Mouse (Mus musculus) right cerebral cortex, postnatal 25 days (tissue): ENCODE measurements around the gene Gm20388.

Experiments used
- DNase-seq: peaks from one replicate; pipeline ENCODE4 v3.0.0; 2022

The Gm20388 gene

DNA sequence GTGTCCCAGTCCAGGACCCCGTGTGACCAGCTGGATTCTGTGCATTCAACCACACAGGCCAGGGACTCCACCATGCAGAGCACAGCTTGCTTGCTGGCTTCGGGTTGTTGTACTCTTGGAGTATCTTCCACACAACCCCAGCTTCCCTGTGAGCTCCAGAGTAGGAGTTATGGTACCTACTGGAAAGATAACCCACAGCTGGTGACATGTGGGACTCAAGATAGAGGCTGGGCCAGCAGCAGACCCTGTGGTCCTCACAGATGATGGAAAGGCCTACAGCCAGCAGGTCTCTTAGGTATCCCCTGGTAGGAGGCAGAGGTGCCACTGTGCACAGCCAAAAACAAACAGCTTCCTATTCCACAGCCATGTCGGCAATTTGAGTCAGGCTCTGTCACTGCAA, 2800.8 kb downstream of the Gm20388 start:
- DNase-seq = no peak

DNA sequence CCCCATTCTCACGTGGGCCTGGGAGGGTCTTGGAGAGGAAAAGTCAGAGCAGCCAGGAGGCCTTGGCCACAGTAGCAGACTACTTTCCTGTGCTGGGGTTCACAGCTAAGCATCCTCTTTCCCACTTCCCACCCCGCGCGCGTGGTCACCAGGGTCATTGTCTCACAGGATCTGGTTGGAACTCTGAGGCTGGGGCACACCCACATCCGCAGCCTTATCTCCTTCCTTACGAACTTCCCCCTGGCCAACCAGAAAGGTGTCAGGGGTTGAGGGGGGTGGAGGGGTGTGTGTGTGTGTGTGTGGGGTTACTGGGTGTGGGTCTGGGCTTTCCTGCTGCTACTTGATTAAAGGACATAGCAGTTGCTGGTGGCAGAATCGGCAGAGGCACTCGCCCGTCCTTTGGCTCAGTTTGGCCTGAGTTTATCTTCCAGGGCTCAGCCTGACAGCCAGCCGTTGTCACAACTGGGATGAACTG, 2801.3 kb downstream of the Gm20388 start:
- DNase-seq = no peak

GRCm38 (mm10) chr8:122712411-122713156, 2801.9 kb downstream of the Gm20388 start:
- no peak for DNase-seq

DNA sequence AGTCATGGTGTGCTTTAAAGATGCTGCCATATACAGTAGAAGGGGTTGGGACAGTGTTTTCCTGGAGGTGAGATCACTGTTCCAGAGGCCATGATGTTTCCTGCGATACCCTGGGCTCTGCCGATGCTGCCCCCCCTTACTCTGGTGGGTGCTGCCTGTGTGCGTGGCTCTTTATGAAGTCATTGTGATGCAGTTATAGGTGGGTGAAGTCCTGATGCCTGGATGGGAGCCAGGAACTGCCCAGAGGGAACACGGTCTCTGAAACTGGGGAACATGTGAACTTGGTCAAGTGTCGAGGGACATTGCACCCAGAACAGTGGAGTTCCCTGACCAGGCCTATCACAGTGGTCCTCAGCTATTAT, 2802.5 kb downstream of the Gm20388 start:
- DNase-seq = no peak

DNA sequence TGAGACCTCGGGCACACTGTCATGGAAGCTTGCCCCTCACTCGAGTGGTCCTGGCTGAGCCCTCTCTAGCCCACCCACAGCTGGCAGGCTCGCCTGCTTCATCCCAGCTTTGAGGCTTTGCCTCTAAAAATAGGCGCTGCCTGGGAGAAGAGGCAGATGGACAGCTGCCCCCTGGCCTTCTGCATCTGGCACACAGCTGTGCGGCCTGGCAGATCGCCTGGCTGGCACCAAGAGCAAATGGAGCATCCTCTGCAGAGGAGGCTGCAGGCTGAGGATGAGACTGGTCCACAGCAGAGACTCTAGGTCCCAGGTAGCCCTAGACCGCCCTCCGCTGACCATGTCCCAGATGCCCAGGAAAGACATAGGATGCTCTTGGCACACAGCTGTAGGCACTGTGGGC, 2805.9 kb downstream of the Gm20388 start:
- no peak for DNase-seq

DNA sequence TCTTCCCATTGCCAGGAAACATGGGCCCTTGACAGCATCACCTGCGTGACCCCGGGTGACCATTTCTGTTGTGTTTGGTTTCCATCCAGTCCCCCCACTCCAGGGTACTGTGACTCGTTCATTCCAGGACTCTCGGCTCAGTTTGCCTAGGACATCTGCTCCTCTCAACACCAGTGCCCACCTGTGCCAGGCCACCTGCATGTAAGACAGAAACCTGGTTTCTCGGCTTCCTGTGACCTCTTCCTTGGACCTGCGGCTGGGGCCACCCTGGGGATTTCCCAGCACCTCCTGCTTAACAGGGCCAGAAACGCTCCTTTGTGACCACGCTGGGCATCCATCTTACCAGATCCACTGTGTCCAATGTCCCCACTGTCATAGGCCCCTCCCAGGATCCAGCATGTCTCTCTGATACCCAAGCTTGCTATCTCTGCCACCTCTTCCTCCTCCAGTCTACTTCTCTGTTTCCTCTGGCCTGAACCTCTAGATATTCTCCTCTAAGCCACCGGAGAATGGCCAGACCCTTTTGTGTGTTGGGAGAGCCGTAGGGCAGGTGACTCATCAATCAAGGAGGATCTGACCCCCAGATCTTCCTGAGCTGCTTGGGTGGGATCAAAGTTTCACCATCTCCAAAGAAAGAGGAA, 2807.3 kb downstream of the Gm20388 start:
- no peak for DNase-seq

- no peak for DNase-seq
These were observed 2808.3 kb downstream of the Gm20388 start for GRCm38 (mm10) chr8:122718711-122719499.

DNA sequence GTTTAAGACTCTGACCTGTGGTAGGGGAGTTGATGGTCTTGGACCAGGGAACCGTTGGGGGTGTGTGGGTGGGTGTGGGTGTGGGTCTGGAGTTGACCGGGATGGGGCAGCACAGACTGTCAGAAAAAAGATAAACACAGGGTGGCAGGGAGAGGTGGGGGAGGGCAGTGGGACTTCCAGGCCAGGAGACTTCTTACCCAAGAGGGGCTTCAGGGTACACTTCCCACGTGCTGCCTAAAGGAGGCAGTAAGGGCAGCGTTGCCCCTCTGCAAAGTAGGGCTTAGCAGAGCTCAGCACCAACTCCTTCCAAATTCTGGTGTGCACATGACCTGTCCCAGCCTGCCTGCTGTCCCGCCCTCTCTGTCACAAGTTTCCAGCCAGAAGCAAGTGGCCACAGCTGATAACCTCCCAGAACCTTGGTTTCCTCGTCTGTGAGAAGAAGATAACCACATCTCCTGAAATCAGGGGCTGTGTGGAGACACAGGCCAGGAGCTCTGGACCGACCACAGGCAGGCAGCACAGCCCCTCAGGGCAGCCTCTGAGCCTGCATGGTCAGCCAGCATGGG, 2808.9 kb downstream of the Gm20388 start:
- no peak for DNase-seq

- no peak for DNase-seq
These were observed 2809.6 kb downstream of the Gm20388 start for GRCm38 (mm10) chr8:122720070-122720729.

- DNase-seq = no peak
These were observed 2810.4 kb downstream of the Gm20388 start for GRCm38 (mm10) chr8:122720811-122721640.

DNA sequence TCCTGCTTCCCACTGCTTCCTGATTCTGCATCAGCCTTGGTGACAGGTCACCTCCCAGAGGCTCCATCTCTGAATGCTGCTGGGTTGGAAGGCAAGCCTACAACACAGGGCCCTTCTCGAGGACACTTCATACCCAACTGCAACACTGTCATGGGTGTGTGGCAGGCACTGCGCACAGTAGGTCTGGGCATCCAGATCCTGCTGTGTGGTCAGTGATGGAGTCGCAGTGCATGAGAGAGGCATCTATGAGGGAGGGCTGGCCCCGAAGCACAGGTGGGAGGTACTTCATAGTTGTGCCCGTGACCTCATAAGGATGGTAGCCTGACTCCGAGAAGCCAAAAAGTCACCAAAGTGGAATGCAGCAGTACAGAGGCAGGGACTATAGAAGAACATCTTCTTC, 2814.5 kb downstream of the Gm20388 start:
- DNase-seq = no peak

- DNase-seq = no peak
These were observed 2816.1 kb downstream of the Gm20388 start for GRCm38 (mm10) chr8:122726789-122727188.

DNA sequence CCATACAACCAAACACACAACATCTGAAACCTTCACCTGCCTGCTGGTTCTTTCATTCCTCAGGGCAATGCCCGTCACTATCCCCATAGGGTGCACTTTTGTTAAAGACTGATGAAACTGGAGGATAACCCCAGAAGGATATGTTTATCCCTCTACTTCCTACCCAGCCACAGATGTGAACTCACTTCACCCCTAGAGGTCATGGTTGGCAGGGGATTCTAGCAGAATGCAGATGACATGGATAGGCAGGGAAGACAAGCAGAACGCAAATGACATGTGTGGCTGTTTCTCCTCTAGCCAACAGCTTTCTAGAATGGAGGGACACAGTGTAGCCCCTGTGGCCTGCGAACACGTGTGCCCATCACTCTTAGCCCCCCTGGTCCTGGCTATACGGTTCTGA, 2816.8 kb downstream of the Gm20388 start:
- no peak for DNase-seq

GRCm38 (mm10) chr8:122728630-122729029, 2818.0 kb downstream of the Gm20388 start:
- no peak for DNase-seq

DNA sequence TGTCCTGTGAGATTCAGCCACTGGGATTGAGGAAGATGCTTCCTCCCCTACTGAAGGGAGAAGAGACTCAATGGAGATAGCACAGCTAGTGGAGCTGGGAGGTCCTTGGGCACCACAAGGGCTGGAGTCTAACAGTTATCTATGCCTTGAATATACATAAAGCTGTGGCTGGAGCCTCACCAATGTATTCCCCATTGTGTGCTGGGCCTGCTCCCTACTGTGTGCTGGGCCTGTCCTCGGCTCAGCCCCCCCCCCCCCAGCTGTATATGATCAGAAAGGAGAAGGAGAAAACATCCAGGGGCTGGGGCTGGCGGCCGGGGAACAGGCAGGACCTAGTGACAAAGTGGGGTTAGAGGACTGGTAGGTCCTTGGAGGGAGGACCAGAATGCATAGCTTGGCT, 2824.5 kb downstream of the Gm20388 start:
- DNase-seq = no peak

DNA sequence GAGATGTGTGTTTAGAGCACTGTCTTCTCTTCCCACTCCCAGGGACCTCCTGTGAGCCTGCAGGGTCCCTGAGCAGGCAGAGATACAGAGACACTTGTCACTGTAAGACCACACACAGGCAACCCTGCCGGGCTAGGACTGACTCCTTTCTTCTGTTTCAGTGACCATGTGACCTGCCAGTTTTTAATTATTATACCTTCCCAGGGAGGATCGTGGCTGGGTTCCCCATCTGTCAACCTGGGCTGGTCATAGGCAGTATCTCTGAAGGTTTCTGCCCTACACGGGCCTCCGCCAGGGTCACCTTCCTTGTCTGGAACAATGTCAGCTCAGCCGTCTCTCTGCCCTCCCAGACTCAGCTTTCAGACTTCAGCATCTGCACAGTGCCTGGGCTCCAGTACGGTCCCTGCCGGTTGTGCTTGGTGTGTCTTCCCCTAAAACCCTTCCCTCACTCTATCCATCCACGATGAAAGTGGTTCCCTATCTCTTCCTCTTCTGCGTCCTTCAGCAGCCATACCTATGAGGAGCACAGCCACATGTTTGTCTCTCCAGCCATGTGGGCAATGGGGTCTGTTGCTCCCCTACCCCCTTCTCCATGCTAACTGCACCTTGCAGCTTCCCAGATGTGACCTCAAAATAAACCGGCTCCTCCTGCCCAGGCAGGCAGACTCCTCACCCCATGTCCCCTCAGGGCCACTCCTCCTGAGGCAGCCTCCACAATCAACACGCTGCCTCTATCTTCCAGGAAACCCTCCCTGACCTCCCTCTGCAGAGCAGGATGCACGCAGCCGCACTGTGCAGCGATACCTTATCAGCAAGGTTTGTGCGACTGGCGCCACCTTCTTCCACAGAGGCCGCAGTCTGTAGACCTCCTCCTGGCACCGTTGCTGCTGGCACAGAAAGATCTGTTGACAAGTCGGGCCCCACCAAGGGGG, 2825.2 kb downstream of the Gm20388 start:
- DNase-seq = no peak

GRCm38 (mm10) chr8:122736623-122737022, 2826.0 kb downstream of the Gm20388 start:
- DNase-seq = no peak

DNA sequence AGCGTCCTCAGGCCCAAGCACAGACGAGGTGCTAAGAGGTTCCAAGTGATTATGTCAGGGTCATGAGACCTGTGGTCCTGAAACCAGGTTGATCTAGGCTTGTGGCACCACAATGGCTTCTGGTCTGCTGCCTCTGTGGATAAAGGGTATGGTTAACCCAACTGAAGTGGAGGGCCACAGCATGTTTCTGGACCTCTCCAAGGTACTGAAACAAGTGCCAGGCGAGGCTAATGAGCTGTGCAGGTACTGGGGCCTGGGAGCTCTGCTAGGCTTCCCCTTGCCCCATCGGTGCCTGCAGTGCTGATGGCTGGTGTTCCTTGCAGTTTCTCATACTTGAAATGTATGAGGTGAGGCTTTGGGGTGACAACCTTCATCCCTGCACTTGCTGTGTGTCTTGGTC, 2826.4 kb downstream of the Gm20388 start:
- no peak for DNase-seq

DNA sequence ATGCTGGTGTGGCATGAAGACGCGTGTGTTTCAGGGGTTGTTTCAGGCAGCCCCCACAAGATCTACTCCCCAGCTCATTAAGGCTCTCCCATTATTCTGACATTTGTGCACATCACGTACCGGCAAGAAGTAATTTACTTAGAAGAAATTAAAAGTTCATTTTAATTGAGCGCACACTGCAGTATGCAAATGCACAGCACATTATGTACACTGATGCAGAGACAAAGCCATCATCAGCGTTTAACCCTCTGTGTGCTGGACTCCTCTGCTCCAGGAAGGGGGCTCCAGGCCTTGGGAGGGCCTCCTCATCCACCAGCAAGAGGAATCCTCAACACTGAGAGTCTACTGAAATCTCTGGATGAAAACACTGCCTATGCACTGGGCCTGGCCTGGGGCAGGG, 2827.2 kb downstream of the Gm20388 start:
- no peak for DNase-seq

DNA sequence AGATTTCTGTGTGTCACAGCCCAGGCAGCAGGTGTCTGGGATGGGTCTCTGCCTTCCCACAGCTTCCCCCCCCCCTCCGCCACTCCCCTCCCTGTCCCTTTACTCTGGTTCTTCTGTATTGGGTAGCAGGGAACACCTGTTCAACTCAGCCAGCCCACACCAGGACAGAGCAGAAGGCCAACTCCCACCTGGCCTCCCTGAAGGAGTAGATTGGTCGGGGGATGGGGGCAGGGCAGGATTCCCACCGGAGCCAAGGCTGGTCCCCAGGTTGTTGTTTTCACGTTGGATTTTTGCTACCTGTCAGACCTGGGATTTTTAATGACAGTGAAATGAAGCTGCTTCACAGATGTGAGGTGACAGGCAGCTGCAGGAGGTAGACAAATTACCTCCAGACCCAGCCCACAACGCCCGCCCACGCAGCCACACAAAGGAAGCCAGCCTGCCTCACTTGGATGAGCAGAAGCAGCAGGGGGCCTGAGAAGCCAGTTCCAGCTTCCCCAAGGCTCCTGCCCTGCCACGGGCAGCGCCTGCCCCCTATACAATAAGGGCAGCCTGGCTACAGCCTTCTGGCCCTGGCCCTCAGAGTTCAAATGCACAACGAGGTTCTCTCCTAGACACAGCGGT, 2828.6 kb downstream of the Gm20388 start:
- no peak for DNase-seq
